Comparison of ENCODE assay signal across 19 mouse cellular contexts in genomic region chr16:21848847-21849246, GRCm38 (mm10).
"Had no signal": no experiment of that assay in that cellular context is flagged by ENCODE, and none has a peak within 500 bp of the region (broad histone marks: within the 10 kb centered on the region; RNA-seq: fewer than 3 reads in every experiment).

No protein-coding gene starts in this region.

- H3K27me3 ChIP-seq: liver, embryonic 13.5 days; midbrain, embryonic 12.5 days had no signal

- H3K36me3 ChIP-seq: liver, embryonic 13.5 days; liver, embryonic 15.5 days; midbrain, embryonic 10.5 days; midbrain, embryonic 12.5 days had no signal

- ATAC-seq: liver, postnatal 0 days; midbrain, embryonic 16.5 days had no signal

- H3K27ac ChIP-seq: liver, embryonic 13.5 days; liver, embryonic 15.5 days; midbrain, embryonic 10.5 days; midbrain, embryonic 12.5 days had no signal

- H3K4me3 ChIP-seq: liver, embryonic 13.5 days; liver, embryonic 15.5 days; midbrain, embryonic 10.5 days; midbrain, embryonic 12.5 days; myocyte had no signal

- H3K4me2 ChIP-seq: liver, embryonic 13.5 days; liver, embryonic 15.5 days; lung, embryonic 14.5 days; midbrain, embryonic 12.5 days had no signal

- H3K9ac ChIP-seq: liver, embryonic 13.5 days; liver, embryonic 15.5 days; liver, postnatal 0 days; lung, embryonic 14.5 days; midbrain, embryonic 12.5 days had no signal

- H3K9me3 ChIP-seq: liver, embryonic 13.5 days; liver, embryonic 15.5 days; midbrain, embryonic 10.5 days; midbrain, embryonic 12.5 days had no signal

- H3K4me1 ChIP-seq: liver, embryonic 13.5 days; liver, embryonic 15.5 days had no signal

- DNase-seq: liver, embryonic 13.5 days; liver, postnatal 0 days; lung, embryonic 14.5 days; lung, postnatal 10 days; lung, postnatal 4 days; midbrain, embryonic 14.5 days; retina, postnatal 1 day; right cerebral cortex, adult 18-20 months; right cerebral cortex, postnatal 25 days; right cerebral cortex, postnatal 4 days; spleen, adult 18-20 months; thymus, adult 18-20 months; thymus, postnatal 14 days; thymus, postnatal 36 days had no signal
